ENCODE assay signal across 13 mouse cellular contexts in genomic region chr6:21609381-21610059, GRCm38 (mm10).
"Had no signal": no experiment of that assay in that cellular context is flagged by ENCODE, and none has a peak within 500 bp of the region (broad histone marks: within the 10 kb centered on the region; RNA-seq: fewer than 3 reads in every experiment).

No protein-coding gene starts in this region.

- H3K9me3 ChIP-seq: intestine, embryonic 15.5 days; kidney, embryonic 15.5 days; limb, embryonic 15.5 days; liver, embryonic 12.5 days; stomach, embryonic 15.5 days had no signal

- H3K27ac ChIP-seq: intestine, embryonic 15.5 days; kidney, embryonic 15.5 days; limb, embryonic 15.5 days; liver, embryonic 12.5 days; stomach, embryonic 15.5 days had no signal

- H3K27me3 ChIP-seq: intestine, embryonic 15.5 days; kidney, embryonic 15.5 days; limb, embryonic 15.5 days; liver, embryonic 12.5 days; stomach, embryonic 15.5 days had no signal

- H3K4me3 ChIP-seq: intestine, embryonic 15.5 days; kidney, embryonic 15.5 days; limb, embryonic 15.5 days; liver, embryonic 12.5 days; myocyte; stomach, embryonic 15.5 days had no signal

- H3K9ac ChIP-seq: intestine, embryonic 15.5 days; kidney, embryonic 15.5 days; limb, embryonic 15.5 days; liver, embryonic 12.5 days; lung, embryonic 14.5 days; stomach, embryonic 15.5 days had no signal

- DNase-seq: kidney, adult 18-20 months; kidney, postnatal 14 days; left cerebral cortex, postnatal 4 days; lung, embryonic 14.5 days; lung, postnatal 10 days; lung, postnatal 4 days; right cerebral cortex, postnatal 14 days had no signal

- H3K4me1 ChIP-seq: intestine, embryonic 15.5 days; kidney, embryonic 15.5 days; limb, embryonic 15.5 days; liver, embryonic 12.5 days; stomach, embryonic 15.5 days had no signal

- ATAC-seq: intestine, embryonic 15.5 days; liver, embryonic 12.5 days had no signal

- H3K36me3 ChIP-seq: intestine, embryonic 15.5 days; kidney, embryonic 15.5 days; limb, embryonic 15.5 days; liver, embryonic 12.5 days; stomach, embryonic 15.5 days had no signal

- H3K4me2 ChIP-seq: intestine, embryonic 15.5 days; kidney, embryonic 15.5 days; limb, embryonic 15.5 days; liver, embryonic 12.5 days; lung, embryonic 14.5 days; stomach, embryonic 15.5 days had no signal
